Mouse (Mus musculus): Measurements from ENCODE around the gene 2700049A03Rik. TPM values are rescaled to one million over a fixed set of nuclear protein-coding genes. Genes with fewer than 3 reads are reported as not detected.

The 2700049A03Rik gene
- total RNA-seq, 1 experiment from 2014 or later = 15.5 TPM

GRCm38 (mm10) chr12:71269367-71269766, 132.7 kb downstream of the 2700049A03Rik start:
- DNase-seq = no peak

DNA sequence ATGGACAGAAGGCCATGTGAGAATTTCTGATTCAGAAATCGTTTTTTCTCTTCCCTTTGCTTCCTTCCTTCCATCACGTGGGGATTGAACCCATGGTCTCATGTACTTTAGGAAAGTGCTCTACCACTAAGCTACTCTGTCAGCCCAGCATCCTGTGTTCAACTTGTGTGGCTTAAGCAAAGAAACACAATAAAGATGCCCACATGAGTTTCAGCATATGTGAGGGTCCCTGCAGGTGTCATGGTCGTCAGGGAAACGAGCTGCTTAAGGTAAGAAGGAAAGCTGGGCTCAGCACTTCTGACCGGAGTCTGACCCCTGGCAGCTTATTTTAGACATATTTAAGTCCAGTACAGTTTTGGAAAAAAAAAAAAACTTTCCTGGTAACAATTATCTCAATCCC, 134.5 kb downstream of the 2700049A03Rik start:
- DNase-seq = no peak

DNA sequence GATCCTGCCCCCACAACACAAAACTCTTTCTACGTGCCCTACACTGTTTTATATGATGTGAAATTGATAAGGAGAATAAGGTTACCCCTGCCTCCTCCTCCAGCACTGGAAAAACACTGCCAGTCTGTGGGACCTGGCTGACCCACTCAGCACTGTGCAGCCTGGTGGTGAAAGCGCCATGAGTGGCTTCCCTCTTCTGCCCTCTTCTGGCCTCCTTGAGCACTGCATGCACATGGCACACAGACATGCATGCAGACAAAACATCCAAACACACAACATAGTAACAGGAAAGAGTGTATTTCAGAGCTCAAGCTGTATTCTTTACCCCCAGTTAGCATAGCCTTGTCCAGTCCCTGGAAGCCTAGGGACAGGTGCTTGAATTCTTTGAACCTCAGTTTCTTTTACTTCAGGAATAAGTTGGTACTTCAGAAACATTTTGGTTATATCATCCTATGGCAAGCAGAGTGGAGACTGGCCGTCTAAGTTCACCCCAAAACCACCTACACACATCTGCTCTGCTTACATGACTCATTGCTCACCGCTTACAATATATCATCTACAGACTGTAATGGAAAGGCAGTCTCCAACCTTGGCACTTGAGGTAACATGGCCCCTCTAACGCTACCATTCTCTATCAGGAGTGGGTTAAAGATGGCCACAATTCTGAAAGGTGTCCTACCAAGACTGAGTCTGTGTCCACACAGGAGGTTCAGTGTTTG, 138.0 kb downstream of the 2700049A03Rik start:
- no peak for DNase-seq

DNA sequence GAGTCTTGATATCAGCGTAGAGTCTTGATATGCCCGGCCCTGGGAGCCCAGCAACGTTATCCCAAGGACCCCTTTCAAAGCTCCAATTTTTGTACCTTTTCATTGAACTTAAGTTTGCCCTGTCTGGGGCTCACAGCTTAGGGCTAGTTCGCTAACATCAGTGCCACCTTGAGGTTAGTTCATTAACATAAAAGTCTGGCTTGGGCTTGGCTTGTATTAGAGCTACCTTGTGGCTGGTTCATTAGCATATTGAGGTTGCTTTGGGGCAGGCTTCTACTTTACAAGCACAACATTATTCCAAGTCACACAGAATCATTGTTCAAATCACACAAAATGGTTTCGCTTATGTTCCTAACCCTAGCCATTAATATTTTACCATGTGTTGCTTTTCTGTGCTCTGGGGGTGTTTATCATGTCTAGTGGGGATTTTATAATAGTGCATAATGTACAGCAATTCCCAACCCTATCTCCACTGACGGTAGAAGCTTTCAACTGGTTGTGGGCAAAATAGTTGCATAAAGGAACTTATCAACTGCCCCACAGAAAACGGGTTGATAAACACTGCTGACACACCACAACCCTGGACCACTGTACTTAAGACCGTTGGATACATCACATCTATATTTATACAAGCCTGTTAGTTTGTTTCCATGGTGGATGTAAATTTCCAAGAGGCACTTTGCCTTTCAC, 139.4 kb downstream of the 2700049A03Rik start:
- DNase-seq = no peak

GRCm38 (mm10) chr12:71279521-71280262, 143.0 kb downstream of the 2700049A03Rik start:
- DNase-seq = no peak

- DNase-seq = no peak
These were observed 144.6 kb downstream of the 2700049A03Rik start for GRCm38 (mm10) chr12:71281201-71281768.

DNA sequence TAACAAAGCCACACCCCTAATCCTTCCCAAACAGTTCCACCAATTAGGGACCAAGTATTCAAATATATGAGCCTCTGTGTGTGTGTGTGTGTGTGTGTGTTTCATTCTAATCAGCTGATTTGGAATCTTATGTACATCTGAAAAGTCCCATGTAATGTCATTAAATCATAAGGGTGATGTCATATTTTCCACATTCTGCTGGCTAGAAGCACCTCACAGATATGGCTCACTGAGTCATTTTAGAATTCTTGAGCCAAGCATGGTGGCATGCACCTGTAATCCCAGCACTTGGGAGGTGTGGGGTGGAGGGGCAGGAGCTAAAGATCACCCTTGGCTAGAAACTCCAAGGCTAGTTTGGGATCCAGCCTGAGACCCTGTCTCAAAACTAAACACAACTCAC, 148.8 kb downstream of the 2700049A03Rik start:
- no peak for DNase-seq

- DNase-seq = no peak
These were observed 153.8 kb downstream of the 2700049A03Rik start for GRCm38 (mm10) chr12:71290460-71290859.

Other genes starting within 250 kb of the 2700049A03Rik start
- 183 and 197 TPM in 2 replicates for gene Actr10, start 199.0 kb upstream of the 2700049A03Rik start, total RNA-seq (2021)
- 332 and 408 TPM in 2 replicates for gene Psma3, start 162.2 kb upstream of the 2700049A03Rik start, total RNA-seq (2021)
- 23.9 and 27.9 TPM in 2 replicates for gene Arid4a, start 120.9 kb upstream of the 2700049A03Rik start, total RNA-seq (2021)
- 5.6 and 15.2 TPM in 2 replicates for gene Tomm20l, start 25.4 kb upstream of the 2700049A03Rik start, total RNA-seq (2021)
- 46.7 and 51.3 TPM in 2 replicates for gene Timm9, start 164 bp upstream of the 2700049A03Rik start, total RNA-seq (2021)
- 17.8 and 20.4 TPM in 2 replicates for gene Dact1, start 173.0 kb downstream of the 2700049A03Rik start, total RNA-seq (2021)